Mouse (Mus musculus): Measurements from ENCODE around the gene Olfr866. TPM values are rescaled to one million over a fixed set of nuclear protein-coding genes. Genes with fewer than 3 reads are reported as not detected.

Olfr866 gene
- not detected in 2 replicates for polyA plus RNA-seq (2012; rRNA removed)

GRCm38 (mm10) chr9:20027935-20028334, at the start of gene Olfr866:
Gene Olfr866, minus strand, starts transcription at chr9:20028035.

DNA sequence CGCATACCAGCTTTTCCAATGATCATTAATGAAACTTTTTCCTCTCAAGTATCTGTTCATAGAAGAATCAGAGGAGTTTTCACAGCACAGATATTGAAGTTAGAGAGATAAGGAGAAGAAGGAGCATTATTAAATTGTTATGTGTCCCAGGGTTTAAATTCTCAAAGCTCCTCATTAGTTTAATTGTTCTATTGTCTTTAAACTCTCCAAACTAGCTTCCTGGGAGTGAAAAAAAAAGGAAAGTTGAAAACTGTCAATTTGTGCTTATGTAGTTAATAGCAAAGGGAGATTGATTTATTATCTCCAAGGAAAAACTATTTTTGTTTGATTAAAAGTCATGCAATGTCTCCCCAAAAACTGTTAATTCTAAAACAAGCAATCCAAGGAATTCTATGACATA, 29.6 kb upstream of the Olfr866 start, which contains the start of gene Olfr867:
TSS of gene Olfr867 (minus strand) at position 101 of the 400 bp plus-strand sequence.

Other genes with a start within 250 kb of the Olfr866 start
- gene Olfr58, start 247.8 kb downstream of the Olfr866 start, polyA plus RNA-seq (2012; rRNA removed) = not detected in 2 replicates
- not detected in 2 replicates for gene Olfr859, start 223.1 kb downstream of the Olfr866 start, polyA plus RNA-seq (2012; rRNA removed)
- gene Olfr860, start 178.3 kb downstream of the Olfr866 start, polyA plus RNA-seq (2012; rRNA removed) = not detected in 2 replicates
- not detected in 2 replicates for gene Olfr862, start 140.0 kb downstream of the Olfr866 start, polyA plus RNA-seq (2012; rRNA removed)
- gene Olfr77, start 111.2 kb downstream of the Olfr866 start, polyA plus RNA-seq (2012; rRNA removed) = not detected in 2 replicates
- gene Olfr867, start 29.5 kb upstream of the Olfr866 start, polyA plus RNA-seq (2012; rRNA removed) = not detected in 2 replicates
- not detected in 2 replicates for gene Olfr868, start 70.6 kb upstream of the Olfr866 start, polyA plus RNA-seq (2012; rRNA removed)
- not detected in 2 replicates for gene Olfr869, start 101.0 kb upstream of the Olfr866 start, polyA plus RNA-seq (2012; rRNA removed)
- gene Olfr870, start 146.0 kb upstream of the Olfr866 start, polyA plus RNA-seq (2012; rRNA removed) = not detected in 2 replicates
- gene Olfr871, start 184.2 kb upstream of the Olfr866 start, polyA plus RNA-seq (2012; rRNA removed) = not detected in 2 replicates
- gene Olfr872, start 209.1 kb upstream of the Olfr866 start, polyA plus RNA-seq (2012; rRNA removed) = not detected in 2 replicates

Measured in liver, embryonic 14 days (tissue).